In the genomic region with DNA sequence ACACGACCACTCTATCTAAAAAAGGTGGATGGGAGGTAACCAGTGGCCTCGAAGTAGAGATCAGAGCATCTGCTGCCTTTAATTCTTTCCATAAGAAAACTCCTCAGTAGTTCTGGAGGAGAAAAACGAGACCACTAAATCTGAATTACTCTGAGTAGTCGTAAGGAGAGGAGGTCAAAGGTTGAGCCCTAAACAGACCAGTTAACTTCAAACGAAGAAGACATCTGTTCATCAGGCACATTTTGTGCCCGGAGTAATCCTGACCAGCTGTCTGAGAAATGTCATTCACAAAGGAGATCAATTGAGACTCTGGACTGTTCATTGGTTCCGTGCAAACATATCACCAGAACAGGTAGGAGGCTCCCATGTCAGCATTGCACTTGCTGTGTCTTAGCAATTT, we compare ENCODE assay signal across 16 mouse cellular contexts.
"Had no signal": no experiment of that assay in that cellular context is flagged by ENCODE, and none has a peak within 500 bp of the region (broad histone marks: within the 10 kb centered on the region; RNA-seq: fewer than 3 reads in every experiment).

No protein-coding gene starts in this region.

- H3K4me1 ChIP-seq: liver, embryonic 13.5 days; lung, embryonic 15.5 days; megakaryocyte, embryonic 14.5 days; midbrain, embryonic 13.5 days; neural tube, embryonic 15.5 days had no signal

- DNase-seq: kidney, postnatal 10 days; kidney, postnatal 4 days; liver; liver, embryonic 13.5 days; liver, postnatal 0 days; lung, postnatal 14 days; right cerebral cortex, adult 18-20 months; right cerebral cortex, postnatal 25 days; thymus, postnatal 4 days had no signal

- H3K27ac ChIP-seq: limb, embryonic 12.5 days; liver, embryonic 13.5 days; lung, embryonic 15.5 days; macrophage; midbrain, embryonic 13.5 days; neural tube, embryonic 15.5 days had no signal

- H3K9ac ChIP-seq: limb, embryonic 12.5 days; liver, embryonic 13.5 days; liver, postnatal 0 days; lung, embryonic 15.5 days; midbrain, embryonic 13.5 days; neural tube, embryonic 15.5 days had no signal

- H3K4me3 ChIP-seq: limb, embryonic 12.5 days; liver, embryonic 13.5 days; lung, embryonic 15.5 days; megakaryocyte, embryonic 14.5 days; midbrain, embryonic 13.5 days; myocyte; neural tube, embryonic 15.5 days had no signal

- H3K36me3 ChIP-seq: limb, embryonic 12.5 days; liver, embryonic 13.5 days; lung, embryonic 15.5 days; midbrain, embryonic 13.5 days; neural tube, embryonic 15.5 days had no signal

- H3K4me2 ChIP-seq: limb, embryonic 12.5 days; liver, embryonic 13.5 days; lung, embryonic 15.5 days; midbrain, embryonic 13.5 days; neural tube, embryonic 15.5 days had no signal

- H3K27me3 ChIP-seq: liver, embryonic 13.5 days; lung, embryonic 15.5 days; megakaryocyte, embryonic 14.5 days; midbrain, embryonic 13.5 days; neural tube, embryonic 15.5 days had no signal

- H3K9me3 ChIP-seq: limb, embryonic 12.5 days; liver, embryonic 13.5 days; lung, embryonic 15.5 days; megakaryocyte, embryonic 14.5 days; midbrain, embryonic 13.5 days; neural tube, embryonic 15.5 days had no signal

- ATAC-seq: liver, postnatal 0 days; midbrain, embryonic 13.5 days had no signal
